Mouse (Mus musculus) embryonic stem cell, embryonic (primary cell): Measurements from ENCODE around the gene Robo1.

Experiments
- CTCF ChIA-PET, 4 experiments: fragments of 300-600 bp in 2 of 4; fragments of 350-600 bp in 2 of 4; sonication (Branson Sonifier 250); formaldehyde crosslinking; loops; one replicate each; lab custom pipeline; 2022; ENCODE audit warnings: inconsistent platforms in 2 of 4; lab: Charles Lee
- POLR2A ChIA-PET, 4 experiments: fragments of 300-600 bp in 2 of 4; fragments of 350-600 bp in 2 of 4; sonication (Branson Sonifier 250); formaldehyde crosslinking; loops; one replicate each; lab custom pipeline; 2022; ENCODE audit warnings: antibody characterized with exemption in 4 of 4, inconsistent platforms in 1 of 4; lab: Charles Lee

Gene Robo1

DNA sequence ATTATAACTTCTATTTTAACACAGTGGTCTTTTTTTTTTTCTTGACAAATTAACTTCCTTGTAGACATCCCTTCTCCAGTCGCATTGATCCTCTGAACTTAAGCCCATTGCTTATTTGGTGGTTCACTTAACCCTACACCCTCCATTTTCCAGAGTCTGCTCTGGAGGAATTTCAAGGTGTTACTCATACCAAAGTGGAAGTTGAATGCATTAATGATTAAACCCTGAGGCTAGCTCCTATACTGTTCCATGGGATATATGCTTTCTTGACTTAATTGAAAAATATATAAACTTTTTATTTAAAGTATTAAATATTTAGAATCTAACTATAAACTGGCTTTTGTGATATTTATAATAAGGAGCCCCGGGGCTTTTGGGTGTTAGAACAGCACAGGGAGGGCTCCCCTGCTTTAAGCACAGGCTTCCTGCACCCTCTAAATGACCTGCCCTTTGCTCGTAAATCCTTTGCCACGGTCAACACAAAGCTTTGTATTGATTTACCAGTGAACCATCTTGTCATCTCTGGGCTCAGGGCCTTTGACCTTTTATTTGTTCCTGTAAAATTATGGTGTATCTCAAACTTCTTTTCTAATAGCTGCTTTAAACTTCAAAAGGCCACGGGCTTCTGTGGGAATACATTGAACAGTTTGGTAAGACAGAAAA lies 522.4 kb downstream of the Robo1 start:
- ChIA-PET CTCF (no interaction called here), POLR2A (no interaction called here)

DNA sequence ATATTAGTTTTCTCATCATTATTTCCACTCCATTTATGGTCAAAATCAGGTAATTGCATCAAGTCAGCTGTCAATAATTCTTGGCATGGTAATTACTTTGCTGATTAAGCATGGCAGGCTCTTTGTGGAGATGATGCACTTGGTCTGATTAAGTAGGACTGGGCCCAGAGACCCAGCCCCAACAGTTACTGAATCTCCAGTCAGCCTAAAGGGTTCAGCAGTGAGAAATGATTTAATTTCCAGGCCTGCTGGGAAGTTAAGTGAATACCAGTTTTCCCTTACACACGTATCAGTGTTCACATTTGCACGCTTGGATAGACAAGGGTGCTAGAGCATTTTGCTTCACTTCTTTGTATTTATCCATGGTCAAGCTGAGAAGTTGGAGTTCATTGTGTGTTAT lies 526.2 kb downstream of the Robo1 start:
- CTCF ChIA-PET = no interaction called here
- POLR2A ChIA-PET = no interaction called here

DNA sequence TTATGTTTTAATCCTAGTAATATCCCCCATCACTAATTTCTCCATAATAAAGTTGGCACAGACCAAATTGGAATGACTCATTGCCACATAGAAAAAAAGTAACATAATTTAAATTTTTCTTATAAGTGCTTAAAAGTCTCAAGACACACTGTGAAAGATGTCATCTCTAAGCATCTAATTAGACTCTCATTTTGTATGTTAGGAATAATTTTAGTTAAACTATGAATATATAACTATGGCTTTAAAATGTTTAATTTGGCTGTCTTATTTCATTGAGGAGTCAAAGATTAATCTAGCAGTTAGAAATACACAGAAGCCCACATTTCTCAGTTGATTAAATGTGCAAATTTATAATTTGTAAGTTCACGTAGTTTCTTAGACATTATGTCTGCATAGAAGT lies 530.9 kb downstream of the Robo1 start:
- ChIA-PET POLR2A (no interaction called here), CTCF (no interaction called here)

DNA sequence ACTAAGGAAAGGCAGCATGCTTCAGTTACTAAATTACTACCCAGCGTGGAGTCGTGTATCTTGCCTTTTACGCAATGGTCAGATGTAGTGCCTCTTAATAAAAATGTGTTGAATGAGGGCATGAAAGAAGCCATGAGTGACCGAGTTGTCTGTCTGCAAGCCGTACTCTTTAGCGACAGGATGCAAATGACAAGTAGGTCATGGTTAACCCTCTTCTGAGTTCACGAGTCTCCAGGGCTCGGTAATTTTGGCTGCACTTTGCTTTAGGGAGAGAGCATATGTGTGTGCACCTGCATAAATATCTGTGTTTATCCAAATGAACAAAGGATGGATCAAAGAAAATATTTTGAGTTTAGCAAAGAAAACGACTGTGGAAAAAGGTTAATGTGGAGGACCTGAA lies 533.0 kb downstream of the Robo1 start:
- POLR2A ChIA-PET = no interaction called here
- CTCF ChIA-PET = no interaction called here

DNA sequence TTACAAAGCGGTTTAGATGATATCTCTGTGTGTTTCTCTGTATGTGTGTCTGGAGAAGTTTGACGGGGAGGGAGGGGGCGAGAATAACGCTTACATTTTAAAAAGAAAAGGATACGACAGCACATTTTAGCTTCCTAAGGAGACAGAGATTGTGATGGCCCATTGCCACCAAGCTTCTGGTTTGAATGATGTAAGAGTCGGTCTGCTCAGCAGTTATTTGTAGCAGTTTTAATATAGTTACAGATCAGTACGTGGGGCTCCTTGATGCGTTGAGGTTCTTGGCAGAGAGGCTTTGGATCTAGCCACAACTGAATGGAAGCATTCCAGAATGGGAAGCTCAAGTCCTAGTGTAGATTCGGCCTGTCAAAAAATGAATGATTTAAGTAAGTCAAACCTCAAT lies 546.0 kb downstream of the Robo1 start:
- ChIA-PET CTCF (no interaction called here), POLR2A (interaction anchor here in 2 of 4 experiments (0.5 to 1.7 kb wide), 3 partner anchors 10 to 116 kb away, joined by 3 to 5 read pairs (median 4); no protein-coding TSS in a partner anchor)

DNA sequence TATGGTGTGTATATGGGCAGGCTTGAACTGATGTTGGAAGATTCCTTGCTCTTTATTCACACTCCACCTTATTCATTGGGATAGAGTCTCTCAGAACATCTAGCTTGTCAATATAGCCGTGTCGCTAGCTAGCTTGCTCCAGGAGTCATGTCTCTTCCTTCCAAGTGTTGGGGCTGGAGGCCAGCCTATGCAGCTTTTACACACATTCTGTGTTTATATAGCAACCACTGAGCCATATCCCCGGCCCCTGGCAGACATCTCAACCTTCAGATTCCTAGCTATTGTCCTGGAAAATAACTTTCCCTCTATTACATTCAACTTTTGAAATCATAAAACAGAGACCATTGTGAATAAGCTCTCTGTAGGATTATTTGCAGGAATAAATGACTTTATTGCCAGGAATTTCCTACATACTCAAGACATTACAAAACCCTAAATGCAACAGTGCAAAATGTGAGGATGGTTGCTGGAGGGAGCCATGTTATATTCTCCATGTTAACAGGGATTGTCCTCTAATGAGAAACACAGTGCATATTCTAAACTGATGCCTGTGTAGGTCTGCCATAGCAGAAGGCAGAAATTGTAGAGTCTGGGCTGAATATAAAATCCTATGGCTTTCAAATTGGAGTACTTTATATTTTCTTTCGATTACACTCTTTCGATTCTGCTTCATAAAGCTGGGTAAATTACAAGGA lies 546.9 kb downstream of the Robo1 start:
- ChIA-PET POLR2A (interaction anchor here in 2 of 4 experiments (0.5 to 1.7 kb wide), 3 partner anchors 9 to 115 kb away, joined by 3 to 5 read pairs (median 4); no protein-coding TSS in a partner anchor), CTCF (no interaction called here)

DNA sequence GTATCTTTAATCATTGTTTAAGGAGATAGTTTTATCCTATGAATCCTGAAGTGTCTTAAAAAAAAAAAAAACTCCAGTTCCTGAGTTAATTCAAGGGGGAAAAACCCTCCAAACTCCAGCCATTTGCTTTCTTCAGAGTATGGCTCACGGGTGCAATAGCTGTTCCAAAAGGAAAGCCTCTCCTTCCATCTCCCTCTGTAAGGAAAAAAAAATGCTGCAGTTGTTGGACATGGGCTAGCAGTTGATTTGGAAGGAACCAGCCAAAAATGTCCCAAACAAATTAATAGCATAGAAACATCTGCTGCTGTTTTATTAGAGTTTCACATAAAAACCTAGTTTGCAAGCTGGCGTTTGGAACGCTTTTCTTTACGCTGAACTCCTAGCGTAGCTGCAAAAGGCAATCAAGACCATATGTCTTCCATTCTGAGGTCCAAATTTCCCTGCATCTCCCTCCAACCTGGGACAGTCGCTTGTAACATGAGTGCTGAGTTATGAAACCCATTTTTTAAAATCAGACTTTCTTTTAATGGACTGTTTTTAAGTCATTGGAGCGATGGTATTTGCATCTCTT lies 553.7 kb downstream of the Robo1 start:
- ChIA-PET POLR2A (no interaction called here), CTCF (no interaction called here)

DNA sequence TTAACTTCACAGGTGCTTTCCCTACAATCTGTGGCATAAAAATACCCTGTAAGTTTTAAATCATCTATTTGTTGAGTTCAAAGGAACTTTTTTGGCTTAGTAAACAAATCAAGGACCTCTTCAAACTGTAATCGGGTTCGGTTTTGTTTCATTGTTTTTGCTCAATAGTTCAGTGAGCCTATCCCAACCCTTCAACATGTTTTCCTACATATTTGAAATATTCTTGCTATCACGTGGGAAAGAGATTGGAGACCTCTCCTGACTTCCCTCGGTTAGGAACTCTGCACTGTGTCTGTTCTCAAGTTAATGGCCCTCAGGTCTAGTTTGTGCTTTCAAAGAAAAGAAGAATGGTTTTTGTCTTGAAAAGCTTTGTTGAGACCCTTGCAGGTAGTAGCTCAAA lies 557.9 kb downstream of the Robo1 start:
- CTCF ChIA-PET = no interaction called here
- POLR2A ChIA-PET = no interaction called here

DNA sequence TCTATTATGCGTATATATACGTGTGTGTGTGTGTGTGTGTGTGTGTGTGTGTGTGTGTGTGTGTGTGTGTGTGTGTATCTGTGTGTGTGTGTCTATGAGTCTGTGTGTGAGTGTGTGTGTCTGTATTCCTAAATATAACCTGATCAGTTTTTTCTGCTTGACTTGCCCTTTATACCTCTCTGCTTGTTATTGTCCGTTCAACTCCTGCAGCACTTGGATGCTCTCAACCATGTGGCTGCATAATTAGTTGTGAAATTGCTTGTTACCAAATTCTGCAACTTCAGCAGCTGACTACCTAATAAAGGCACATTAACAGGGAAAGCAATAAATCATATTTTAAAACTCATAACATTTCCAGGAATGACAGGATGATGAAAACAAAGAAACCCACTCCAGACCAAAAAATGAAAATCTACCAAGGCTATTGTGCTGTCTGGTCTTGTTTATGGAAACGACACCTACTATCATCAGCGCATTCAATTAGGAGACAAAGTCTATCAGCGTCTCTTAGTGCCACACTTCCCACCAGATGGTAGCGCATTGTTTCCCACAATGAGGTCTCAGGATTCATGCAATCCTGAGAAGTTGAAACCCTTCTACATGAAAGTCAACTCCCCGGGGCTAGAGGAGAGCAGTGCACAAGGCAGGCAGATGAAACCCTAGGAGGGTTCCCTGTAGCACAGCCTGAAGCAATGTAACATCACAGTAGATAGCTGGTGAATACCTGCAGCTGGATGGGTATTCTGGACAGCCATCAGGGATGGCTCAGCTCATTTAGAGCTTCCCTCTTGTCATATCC lies 567.0 kb downstream of the Robo1 start:
- POLR2A ChIA-PET = no interaction called here
- CTCF ChIA-PET = no interaction called here

DNA sequence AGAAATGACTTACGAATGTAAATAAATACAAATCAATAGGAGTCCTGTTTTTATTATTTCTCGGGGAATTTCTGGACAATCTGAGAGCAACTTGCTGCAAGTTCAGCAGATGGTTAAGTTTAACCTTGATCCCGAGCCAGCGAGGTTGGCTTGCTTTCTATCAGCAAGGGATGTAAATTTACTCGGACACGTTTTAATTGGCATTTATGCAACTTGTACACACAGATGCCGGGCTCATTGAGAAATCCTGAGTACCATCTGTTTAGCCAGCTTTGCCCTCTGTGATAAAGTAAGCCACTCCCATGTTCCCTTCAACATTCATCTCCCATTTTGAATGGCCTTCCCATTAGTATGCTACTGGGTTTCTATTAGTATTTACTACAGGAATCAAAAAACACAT lies 580.0 kb downstream of the Robo1 start:
- ChIA-PET CTCF (no interaction called here), POLR2A (no interaction called here)

DNA sequence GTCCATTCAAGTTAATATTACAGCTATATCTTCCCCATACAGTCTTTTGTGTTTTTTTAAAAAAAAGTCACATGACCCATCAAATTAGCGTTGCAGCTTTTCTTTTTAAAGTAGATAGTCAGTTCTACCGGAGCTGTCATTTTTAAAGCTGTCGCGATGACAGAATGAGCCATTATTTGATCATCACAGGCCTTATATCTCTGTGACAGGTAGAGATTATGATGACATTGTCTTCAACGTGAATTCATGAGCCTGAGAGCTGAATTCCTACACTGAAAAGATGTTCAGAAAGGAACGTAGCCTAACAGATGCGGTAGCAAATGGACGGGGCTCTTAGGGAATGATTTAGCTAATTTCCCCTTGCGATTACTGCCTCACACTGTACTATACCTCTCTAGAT lies 581.3 kb downstream of the Robo1 start:
- ChIA-PET CTCF (interaction anchor here in 2 of 4 experiments (0.6 kb wide), 2 partner anchors 39 to 290 kb away, joined by 3 read pairs; no protein-coding TSS in a partner anchor), POLR2A (interaction anchor here in 1 of 4 experiments (0.8 kb wide), 1 partner anchor 18 kb away, joined by 4 read pairs; no protein-coding TSS in a partner anchor)

DNA sequence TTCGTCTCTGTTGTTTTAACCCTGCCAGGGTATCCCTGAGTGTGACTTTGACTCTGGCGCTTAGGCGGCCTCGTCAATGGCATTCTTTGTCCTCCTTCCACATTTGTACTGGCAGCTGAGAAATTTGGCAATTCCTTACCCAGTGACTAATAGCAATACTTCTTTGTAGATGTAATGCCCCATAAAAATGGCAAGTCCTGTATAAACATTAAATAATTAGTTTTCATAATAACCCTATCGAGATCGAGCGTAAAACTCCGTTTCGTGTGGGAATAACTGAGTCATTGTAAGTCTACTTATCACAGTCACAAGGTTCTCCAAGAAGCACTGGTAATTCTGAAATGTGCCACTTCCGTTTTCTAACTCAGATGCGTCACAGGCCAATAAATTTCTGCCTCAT lies 589.0 kb downstream of the Robo1 start:
- POLR2A ChIA-PET = no interaction called here
- CTCF ChIA-PET = interaction anchor here in 1 of 4 experiments (0.5 kb wide), 1 partner anchor 250 kb away, joined by 4 read pairs; no protein-coding TSS in a partner anchor

DNA sequence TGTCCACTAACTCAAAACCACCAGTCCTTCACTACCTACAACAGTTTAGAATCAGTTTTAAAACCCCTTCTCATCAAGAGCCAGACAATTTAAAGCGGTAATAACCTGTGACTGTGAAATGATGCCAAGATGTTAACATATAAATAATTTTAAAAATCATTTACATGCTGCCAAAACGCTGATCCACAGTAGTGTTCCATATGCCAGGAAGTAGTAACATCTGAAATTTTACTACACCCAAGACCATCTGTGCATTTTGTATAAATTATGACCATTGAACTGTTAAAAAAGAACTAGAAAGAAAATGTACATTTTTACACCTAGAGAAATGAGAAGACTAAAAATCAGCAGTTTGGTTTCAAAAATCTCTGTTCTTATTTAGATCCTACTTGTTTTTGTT lies 600.8 kb downstream of the Robo1 start:
- ChIA-PET CTCF (no interaction called here), POLR2A (interaction anchor here in 1 of 4 experiments (0.6 kb wide), 1 partner anchor 10 kb away, joined by 4 read pairs; no protein-coding TSS in a partner anchor)

DNA sequence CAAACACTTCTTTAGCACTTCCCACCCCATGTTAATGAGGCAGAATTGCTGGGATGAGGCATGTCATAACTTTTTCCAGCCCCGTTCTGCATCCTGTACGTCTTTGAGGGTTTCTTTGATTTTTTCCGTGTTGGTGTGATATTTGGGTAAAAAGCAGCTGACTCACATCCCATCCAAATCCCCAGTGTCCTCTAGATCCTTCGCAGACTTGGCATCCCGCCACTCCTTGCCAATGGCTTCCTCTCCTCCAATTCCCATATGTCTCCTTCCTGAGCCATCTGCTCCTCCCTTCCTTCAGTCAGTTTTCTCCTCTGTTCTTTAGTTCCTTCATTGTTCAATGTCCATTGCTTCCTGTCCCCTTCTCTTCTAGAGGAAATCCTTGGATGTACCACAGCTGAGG lies 605.0 kb downstream of the Robo1 start:
- CTCF ChIA-PET = no interaction called here
- POLR2A ChIA-PET = interaction anchor here in 1 of 4 experiments (1.4 kb wide), 1 partner anchor 13 kb away, joined by 3 read pairs; no protein-coding TSS in a partner anchor

DNA sequence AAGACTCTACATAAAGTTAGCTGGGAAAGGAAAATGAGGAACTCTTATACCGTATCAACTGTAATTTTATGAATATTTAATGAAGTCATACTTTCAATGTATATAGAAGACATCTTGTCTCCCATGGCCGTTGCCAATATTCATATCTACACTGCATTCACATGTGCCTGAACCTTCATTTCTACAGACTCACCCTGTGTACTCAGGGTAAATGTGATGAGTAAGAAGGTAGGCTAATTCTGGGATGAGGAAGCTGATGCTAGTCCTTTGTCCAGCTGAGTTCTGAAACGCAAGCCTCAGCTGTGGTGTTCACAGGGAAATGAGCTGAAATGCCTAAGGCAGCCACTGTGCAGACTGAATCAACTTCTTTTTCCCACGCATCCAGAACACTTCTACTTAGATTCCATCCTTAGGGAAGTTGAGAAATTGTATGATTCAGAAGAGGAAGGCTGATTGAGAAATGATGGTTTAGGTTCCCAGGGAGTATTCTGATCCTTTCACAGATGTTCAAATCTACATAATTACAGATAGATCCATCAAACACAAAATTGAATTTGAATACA lies 606.0 kb downstream of the Robo1 start:
- POLR2A ChIA-PET = no interaction called here
- CTCF ChIA-PET = no interaction called here

DNA sequence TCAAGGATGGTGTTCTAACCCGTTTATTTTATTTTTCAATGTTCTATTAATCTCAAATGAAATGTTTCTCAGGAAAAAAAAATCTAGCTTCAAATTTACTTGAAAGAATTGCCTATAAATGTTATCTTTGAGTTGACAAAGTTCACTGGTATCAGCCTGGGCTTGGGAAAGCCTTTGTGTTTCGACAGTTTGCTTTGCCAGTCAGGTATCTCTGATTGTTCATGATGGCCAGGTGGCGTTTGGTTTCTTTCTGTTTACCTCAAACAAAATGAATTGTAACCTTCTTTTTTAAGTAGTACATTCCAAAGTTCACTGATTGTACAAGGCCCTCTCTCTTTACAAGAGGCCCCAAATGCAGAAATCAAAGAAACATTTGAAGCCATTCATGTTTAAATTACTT lies 611.9 kb downstream of the Robo1 start:
- POLR2A ChIA-PET = interaction anchor here in 1 of 4 experiments (1.2 kb wide), 1 partner anchor 10 kb away, joined by 4 read pairs; no protein-coding TSS in a partner anchor
- CTCF ChIA-PET = no interaction called here

DNA sequence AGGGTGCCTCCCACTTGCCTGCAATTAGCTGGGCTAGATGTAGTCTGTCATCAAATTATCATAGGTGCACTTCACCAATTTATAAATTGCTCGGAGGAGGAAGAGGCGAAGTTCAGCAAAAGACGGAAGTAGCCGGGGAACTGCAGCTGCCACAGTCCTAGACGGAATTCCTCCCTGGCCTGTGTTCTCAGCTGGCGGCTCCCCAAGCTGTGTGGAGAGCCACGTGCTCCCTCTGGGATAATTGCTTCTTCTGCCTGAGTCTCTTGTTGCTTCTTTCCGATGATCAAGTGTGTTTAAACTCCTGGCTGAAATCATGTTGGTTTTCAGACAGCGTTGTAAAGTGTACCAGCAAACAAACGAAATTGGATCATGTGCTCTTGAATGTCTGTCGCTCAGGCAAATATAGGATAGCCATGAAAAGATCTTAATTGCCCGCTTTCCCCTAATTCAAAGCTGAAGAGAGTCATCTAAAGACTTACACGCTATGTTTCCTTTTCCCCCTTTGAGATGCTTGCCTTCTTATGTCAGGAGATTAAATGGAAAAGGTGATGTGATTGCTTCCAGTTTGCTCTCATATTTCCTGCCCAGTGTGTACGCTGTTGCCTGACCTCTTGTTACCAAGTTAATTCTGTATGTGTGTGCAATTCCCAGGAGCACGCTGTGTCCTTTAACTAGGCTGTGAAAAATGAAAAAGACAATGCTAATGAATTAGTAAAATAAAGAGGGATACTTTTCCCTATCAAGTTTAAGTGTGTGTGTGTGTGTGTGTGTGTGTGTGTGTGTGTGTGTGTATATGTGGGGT lies 616.5 kb downstream of the Robo1 start:
- POLR2A ChIA-PET = interaction anchor here in 1 of 4 experiments (0.6 kb wide), 1 partner anchor 1468 kb away, joined by 4 read pairs; no protein-coding TSS in a partner anchor
- CTCF ChIA-PET = no interaction called here

DNA sequence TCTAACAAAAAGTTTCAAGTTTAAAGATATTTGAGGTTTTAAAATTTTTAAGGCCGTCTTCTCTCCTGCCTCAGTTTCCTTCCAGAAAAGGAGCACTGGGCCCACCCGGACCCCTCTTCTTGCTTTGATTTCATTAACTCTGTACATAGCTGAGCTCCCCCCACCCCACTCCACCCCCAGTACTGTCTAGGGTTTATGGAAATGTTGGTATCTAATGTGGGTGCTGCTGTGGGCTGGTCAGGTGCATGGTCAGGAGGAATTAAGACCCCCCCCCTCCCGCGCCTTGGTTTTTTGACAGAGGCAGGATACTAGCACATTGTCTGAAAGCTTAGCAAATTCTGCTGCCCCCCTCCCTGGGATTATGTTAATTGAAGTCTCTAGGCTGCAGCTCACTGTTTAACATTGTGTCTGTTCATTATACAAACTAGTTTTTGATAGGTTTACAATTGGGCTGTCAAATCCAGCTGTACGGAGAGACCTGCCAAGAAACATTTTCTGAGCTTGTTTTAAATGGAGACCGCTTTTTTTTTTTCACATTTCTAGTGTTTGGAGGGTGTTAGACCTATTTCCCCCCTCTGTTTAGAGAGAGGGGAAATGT lies 620.5 kb downstream of the Robo1 start:
- ChIA-PET POLR2A (interaction anchor here in 1 of 4 experiments (0.6 kb wide), 1 partner anchor 247 kb away, joined by 3 read pairs; no protein-coding TSS in a partner anchor), CTCF (interaction anchor here in 1 of 4 experiments (0.6 kb wide), 1 partner anchor 159 kb away, joined by 6 read pairs; no protein-coding TSS in a partner anchor)
